Mouse (Mus musculus) erythroblast, adult 5-6 weeks (primary cell): Measurements from ENCODE around the gene Prl8a6. TPM values are rescaled to one million over a fixed set of nuclear protein-coding genes. Genes with fewer than 3 reads are reported as not detected.

ENCODE experiments used
- ATAC-seq: replicated peaks from 2 replicates; pipeline ENCODE4 v1.8.0; 2016; ENCODE audit warnings: moderate number of reproducible peaks, mild to moderate bottlenecking, moderate TSS enrichment, inconsistent platforms; ENCODE audit not compliant: poor library complexity, low FRiP score, severe bottlenecking
- total RNA-seq, 2 experiments: library from RNA; stranded (forward) in 1 of 2; stranded (reverse) in 1 of 2; fragments of 150-400 nt in 1 of 2; fragments of 200-764, 138-1000 nt in 1 of 2; gene quantifications; 2 replicates each; pipeline versions ENCODE4 v1.2.3 to v1.2.4; 2015 to 2017; ENCODE audit warnings: low replicate concordance in 2 of 2

Prl8a6 gene
- not detected in 2 replicates for total RNA-seq (2015; ENCODE audit: low replicate concordance)
- not detected in 2 replicates for total RNA-seq (2017; ENCODE audit: low replicate concordance)

GRCm38 (mm10) chr13:27438588-27438987, at the start of gene Prl8a6:
Gene Prl8a6 (minus strand): TSS chr13:27438688.
- ATAC-seq, result no peak

GRCm38 (mm10) chr13:27433159-27433558, 5.3 kb downstream of the Prl8a6 start:
- ATAC-seq, result no peak

- no peak for ATAC-seq
Measured at GRCm38 (mm10) chr13:27413640-27414039, 24.8 kb downstream of the Prl8a6 start.

- no peak for ATAC-seq
Measured at GRCm38 (mm10) chr13:27399061-27399724, 39.3 kb downstream of the Prl8a6 start.

GRCm38 (mm10) chr13:27390746-27391145, 47.7 kb downstream of the Prl8a6 start, which contains the start of gene Prl2b1:
Gene Prl2b1 (minus strand): TSS chr13:27390846.
- no peak for ATAC-seq

Other genes starting within 250 kb of the Prl8a6 start
- gene Prl3c1, start 242.0 kb downstream of the Prl8a6 start, total RNA-seq (2015; ENCODE audit: low replicate concordance), result not detected in 2 replicates
- gene Prl3c1, start 242.0 kb downstream of the Prl8a6 start, total RNA-seq (2017; ENCODE audit: low replicate concordance), result not detected in 2 replicates
- gene Prl3b1, start 196.8 kb downstream of the Prl8a6 start, total RNA-seq (2015; ENCODE audit: low replicate concordance), result not detected in 2 replicates
- gene Prl3b1, start 196.8 kb downstream of the Prl8a6 start, total RNA-seq (2017; ENCODE audit: low replicate concordance), result not detected in 2 replicates
- not detected in 2 replicates for gene Prl3a1, start 179.3 kb downstream of the Prl8a6 start, total RNA-seq (2015; ENCODE audit: low replicate concordance)
- gene Prl3a1, start 179.3 kb downstream of the Prl8a6 start, total RNA-seq (2017; ENCODE audit: low replicate concordance), result not detected in 2 replicates
- not detected in 2 replicates for gene Prl6a1, start 126.1 kb downstream of the Prl8a6 start, total RNA-seq (2015; ENCODE audit: low replicate concordance)
- not detected in 2 replicates for gene Prl6a1, start 126.1 kb downstream of the Prl8a6 start, total RNA-seq (2017; ENCODE audit: low replicate concordance)
- not detected in 2 replicates for gene Prl8a2, start 93.0 kb downstream of the Prl8a6 start, total RNA-seq (2015; ENCODE audit: low replicate concordance)
- gene Prl8a2, start 93.0 kb downstream of the Prl8a6 start, total RNA-seq (2017; ENCODE audit: low replicate concordance), result not detected in 2 replicates
- gene Prl2b1, start 47.8 kb downstream of the Prl8a6 start, total RNA-seq (2015; ENCODE audit: low replicate concordance), result not detected in 2 replicates
- not detected in 2 replicates for gene Prl2b1, start 47.8 kb downstream of the Prl8a6 start, total RNA-seq (2017; ENCODE audit: low replicate concordance)
- not detected in 2 replicates for gene Prl8a8, start 74.5 kb upstream of the Prl8a6 start, total RNA-seq (2015; ENCODE audit: low replicate concordance)
- gene Prl8a8, start 74.5 kb upstream of the Prl8a6 start, total RNA-seq (2017; ENCODE audit: low replicate concordance), result not detected in 2 replicates
- gene Prl8a9, start 125.9 kb upstream of the Prl8a6 start, total RNA-seq (2015; ENCODE audit: low replicate concordance), result not detected in 2 replicates
- gene Prl8a9, start 125.9 kb upstream of the Prl8a6 start, total RNA-seq (2017; ENCODE audit: low replicate concordance), result not detected in 2 replicates
- gene Prl8a1, start 143.5 kb upstream of the Prl8a6 start, total RNA-seq (2015; ENCODE audit: low replicate concordance), result not detected in 2 replicates
- not detected in 2 replicates for gene Prl8a1, start 143.5 kb upstream of the Prl8a6 start, total RNA-seq (2017; ENCODE audit: low replicate concordance)
- gene Prl7b1, start 171.9 kb upstream of the Prl8a6 start, total RNA-seq (2015; ENCODE audit: low replicate concordance), result not detected in 2 replicates
- not detected in 2 replicates for gene Prl7b1, start 171.9 kb upstream of the Prl8a6 start, total RNA-seq (2017; ENCODE audit: low replicate concordance)
- not detected in 2 replicates for gene Prl7a1, start 203.8 kb upstream of the Prl8a6 start, total RNA-seq (2015; ENCODE audit: low replicate concordance)
- gene Prl7a1, start 203.8 kb upstream of the Prl8a6 start, total RNA-seq (2017; ENCODE audit: low replicate concordance), result not detected in 2 replicates
- not detected in 2 replicates for gene Prl7a2, start 229.3 kb upstream of the Prl8a6 start, total RNA-seq (2015; ENCODE audit: low replicate concordance)
- gene Prl7a2, start 229.3 kb upstream of the Prl8a6 start, total RNA-seq (2017; ENCODE audit: low replicate concordance), result not detected in 2 replicates